Mouse (Mus musculus) right cerebral cortex, postnatal 36 days (tissue): ENCODE results near the gene Naa40.

Source experiments
- DNase-seq, 2 experiments: peaks; one replicate each; pipeline ENCODE4 v3.0.0; 2022; ENCODE audit warnings: low spot score in 2 of 2, mixed read lengths in 1 of 2

The Naa40 gene

GRCm38 (mm10) chr19:7240782-7241690, at the start of gene Naa40:
Gene Naa40, minus strand, starts transcription at chr19:7241183.
- peak; percentile 89 for DNase-seq

GRCm38 (mm10) chr19:7289767-7290166, 48.8 kb upstream of the Naa40 start:
- DNase-seq, result no peak

GRCm38 (mm10) chr19:7288288-7288687, 47.3 kb upstream of the Naa40 start:
- no peak for DNase-seq

GRCm38 (mm10) chr19:7286563-7287315, 45.8 kb upstream of the Naa40 start:
- DNase-seq, result no peak

DNA sequence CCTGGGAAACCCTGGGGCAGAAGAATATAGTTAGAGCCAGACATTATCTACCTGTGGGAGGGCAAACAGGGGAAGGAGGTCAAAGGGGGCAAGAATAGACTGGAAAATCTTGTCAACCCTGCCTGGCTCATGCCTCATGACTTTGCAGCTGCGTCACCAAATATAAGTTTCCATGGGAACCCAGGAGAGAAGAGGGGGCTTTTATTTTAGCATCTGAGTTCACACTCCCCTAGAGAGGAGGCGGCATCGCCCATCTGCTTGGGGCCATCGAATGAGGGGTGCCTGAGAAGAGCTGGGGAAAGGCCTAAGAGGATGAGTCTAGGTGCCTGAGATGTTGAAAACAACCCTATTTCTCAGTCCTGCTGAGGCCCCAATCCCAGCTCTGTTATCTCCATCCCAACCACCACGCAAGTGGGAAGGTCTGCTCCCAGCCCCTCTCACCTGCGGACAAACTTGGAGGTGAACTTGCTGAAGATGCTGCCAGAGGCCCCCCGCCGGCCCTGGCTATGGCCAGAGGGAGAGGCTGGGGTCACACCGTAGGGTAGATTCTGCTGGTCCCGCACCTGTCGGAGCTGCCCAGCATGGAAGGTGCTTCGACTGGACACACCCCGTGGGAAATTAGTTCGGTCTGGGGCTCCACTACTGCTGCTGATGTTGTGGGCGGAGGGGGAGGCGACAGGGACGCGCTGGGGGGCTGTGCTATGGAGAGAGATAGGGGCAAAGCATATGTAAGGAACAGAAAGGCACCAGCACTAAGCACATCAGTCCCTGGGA, 39.8 kb upstream of the Naa40 start:
- DNase-seq, result peak; percentile 74 to 85

DNA sequence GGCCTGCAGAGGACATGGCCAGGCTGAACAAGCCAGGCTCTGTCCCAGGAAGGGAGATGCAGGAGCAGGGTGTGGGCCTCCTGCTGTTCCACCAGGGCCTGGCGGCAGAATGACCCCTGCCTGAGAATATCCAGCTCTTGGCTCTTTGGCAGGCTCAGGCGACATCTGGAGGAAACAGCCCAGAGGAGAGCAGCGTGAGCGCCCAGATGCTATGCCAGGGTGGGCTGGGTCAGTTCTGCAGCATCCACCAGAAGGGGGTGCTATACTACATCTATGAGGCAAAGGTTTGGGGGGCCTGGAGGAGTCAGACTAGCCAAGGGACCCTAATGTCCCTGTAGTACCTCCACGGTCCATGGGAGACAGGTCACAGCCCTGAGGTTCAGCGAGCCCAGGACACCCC, 38.1 kb upstream of the Naa40 start:
- DNase-seq, result no peak

- DNase-seq, result no peak
These were observed 37.4 kb upstream of the Naa40 start for GRCm38 (mm10) chr19:7278200-7278906.

DNA sequence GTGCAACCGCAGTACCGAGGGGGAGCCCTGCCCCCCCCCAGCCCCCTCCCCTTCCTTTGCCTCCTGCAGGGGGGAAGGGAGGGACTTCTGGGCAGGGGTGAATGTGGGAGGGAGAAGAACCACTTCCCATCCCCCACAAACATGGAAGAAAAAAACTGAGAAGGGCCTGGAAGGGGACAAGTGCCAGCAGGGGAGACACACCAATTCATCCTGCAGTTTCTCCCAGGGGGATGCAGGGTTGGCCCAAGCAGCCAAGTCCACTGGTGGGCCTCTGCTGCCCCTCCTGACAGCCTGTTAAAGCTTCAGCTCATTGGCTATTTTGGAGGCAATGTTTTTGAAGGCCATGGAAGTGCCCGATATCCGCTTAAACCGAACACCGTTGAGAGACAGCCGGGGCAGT, 35.8 kb upstream of the Naa40 start:
- DNase-seq, result no peak

DNA sequence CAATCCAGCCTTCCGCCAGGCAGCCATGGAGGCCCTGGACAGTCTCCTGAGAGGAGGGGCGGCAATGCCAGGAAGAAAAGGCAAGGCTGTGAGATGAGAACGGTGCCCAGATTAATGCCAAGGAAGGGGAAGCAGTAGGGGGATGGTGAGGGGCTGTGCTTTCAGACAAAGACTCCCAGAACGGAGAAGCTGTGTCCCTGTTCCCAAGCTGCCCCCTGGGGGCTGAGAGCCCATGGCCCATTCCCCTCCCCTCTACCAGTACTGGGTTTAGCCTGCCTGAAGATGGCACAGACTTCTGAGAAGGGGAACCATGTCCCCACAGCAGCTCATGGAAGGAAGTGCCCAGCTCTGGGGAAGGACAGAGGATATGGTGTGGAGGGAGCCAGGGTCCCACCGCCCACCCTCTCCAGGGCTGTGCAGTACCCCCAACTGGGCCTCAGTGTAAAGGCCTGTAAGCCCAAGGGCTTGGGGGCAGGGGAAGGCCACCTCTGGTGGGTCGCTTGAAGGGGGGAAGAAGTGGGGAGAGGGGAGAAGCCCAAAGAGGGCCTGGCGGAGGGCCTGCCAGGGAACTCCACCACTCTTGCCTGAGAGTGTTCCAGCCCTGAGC, 35.2 kb upstream of the Naa40 start:
- DNase-seq, result no peak

GRCm38 (mm10) chr19:7275131-7275789, 34.3 kb upstream of the Naa40 start:
- DNase-seq, result no peak

GRCm38 (mm10) chr19:7274326-7274990, 33.5 kb upstream of the Naa40 start:
- DNase-seq, result no peak

DNA sequence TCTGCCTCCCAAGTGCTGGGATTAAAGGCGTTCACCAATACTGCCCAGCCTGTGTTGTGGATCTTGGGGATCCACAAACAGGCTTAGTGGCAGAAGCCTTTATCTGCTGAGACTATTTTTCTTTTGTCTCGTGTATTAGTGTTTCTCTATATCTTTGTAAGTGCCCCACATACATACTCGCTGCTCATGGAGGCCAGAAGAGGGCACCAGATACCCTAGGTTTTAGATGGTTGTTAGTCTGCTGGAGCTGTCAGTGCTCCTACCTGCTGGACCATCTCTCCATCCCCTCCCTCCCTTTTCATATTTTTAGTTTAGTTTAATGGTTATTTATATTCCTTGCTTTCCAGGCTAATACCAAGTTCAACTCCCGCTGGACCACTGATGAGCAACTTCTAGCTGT, 32.5 kb upstream of the Naa40 start:
- DNase-seq, result no peak

GRCm38 (mm10) chr19:7269290-7270044, 28.5 kb upstream of the Naa40 start:
- DNase-seq, result no peak

DNA sequence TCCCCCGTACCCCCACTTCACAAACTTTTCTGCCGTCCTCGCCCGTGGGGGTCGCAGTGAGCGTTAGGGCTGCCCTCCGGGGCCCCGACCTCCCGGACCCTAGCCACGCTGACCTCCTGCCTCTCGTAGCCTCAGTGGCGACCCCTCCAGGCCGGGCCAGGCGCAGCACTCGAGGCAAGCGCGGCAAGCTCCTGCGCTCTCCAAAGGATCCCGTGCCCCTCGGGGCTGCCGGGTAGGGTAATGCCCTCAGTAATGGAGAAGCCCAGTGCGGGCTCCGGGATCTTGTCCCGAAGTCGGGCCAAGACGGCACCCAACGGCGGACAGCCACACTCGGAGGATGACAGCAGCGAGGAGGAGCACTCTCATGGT, 27.7 kb upstream of the Naa40 start:
- no peak for DNase-seq

DNA sequence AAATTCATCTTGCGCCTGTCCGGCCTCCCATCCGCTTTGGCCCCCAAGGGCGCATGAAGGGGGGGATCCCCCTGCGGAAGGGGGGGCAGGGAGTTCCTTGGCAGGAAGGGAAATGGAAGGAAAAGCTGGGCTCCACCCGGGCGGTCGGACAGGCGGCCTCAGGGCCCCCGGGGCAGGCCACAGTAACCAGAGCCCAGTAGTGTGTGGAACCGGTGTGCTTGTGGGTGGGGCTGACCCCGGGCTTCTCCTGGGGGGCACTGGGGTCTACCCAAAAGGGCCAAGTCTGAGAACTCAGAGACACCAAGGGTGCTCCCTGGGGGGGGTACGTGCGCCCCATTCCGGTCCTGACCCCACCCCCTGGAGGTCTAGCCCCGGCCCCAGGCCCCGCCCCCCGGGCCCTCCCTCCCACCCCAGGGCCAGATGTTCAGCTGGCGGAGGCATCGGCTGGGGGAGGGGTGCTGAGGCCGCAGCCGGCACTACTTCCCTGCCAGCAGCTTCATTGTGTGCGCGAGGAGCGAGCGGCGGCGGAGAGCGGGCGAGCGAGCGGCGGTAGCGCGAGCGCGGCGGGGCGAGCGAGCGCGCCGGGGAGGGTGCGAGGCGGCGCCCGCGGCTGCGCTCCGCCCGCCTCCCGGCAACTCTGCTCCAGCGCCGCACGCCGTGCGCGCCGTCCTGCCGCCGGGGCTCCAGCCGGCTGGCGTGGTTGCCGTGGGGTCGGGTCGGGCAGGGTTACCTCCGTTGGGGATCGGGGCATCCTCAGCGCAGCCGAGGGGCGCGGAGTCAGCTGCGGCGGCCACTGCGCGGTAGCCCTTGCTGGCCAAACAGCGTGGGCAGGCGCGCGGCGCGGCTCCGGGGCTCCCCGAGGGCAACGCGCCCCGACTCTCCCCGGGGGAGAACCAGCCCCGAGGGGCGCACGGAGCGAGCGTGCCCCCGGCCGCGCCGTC, 27.1 kb upstream of the Naa40 start:
- DNase-seq, result peak in 1 of 2 experiments; percentile 74

DNA sequence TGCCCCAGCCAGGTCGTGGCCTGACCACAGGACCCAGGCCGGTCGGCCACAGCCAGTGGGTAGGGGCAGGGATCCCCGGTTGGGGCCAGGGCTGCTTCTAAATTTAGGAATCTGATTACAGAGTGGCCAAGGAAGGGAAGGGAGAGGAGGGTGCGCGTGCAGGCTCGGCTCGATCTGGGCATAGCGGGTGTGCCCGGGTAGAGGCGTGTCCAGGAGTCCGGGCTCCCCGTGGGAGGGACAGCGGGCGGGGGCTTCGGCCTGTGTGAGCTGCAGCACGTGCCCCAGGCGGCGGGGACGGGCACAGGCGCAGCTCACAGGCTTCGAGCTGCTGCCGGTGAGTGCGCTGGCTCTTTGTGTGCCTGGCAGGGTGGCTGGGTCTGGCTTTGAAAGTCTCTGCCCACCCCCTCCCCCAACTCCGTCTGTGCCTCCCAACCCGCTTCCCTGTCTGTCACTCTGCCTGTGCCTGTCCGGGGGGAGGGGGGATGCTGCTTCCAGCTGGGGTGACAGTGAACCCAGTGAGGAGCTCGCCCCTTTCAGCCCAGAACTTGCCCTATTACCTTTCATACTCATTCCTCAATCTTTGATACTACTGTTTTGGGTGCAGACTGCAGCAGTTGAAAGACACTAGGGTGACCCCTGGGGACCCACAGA, 26.2 kb upstream of the Naa40 start, which contains the start of gene Rcor2:
TSS of gene Rcor2 (plus strand) at position 235 of the 651 bp plus-strand sequence.
- peak in 1 of 2 experiments; percentile 54 for DNase-seq

GRCm38 (mm10) chr19:7266421-7266831, 25.4 kb upstream of the Naa40 start:
- DNase-seq, result no peak
